Mouse (Mus musculus) cerebellum, adult 2 months (tissue): ENCODE results near the gene Rnase10. TPM values are rescaled to one million over a fixed set of nuclear protein-coding genes. Genes with fewer than 3 reads are reported as not detected.
"Not testable (repeated sequence)": the region's sequence is repeated elsewhere in the genome, so short reads cannot be mapped to it uniquely, and the experiment has no call there.

Experiments used
- DNase-seq, 2 experiments: peaks; one replicate each; pipeline ENCODE4 v3.0.0; 2021
- H3K27ac ChIP-seq: fragments of 200-500 bp; 2 replicates; pipeline ENCODE4 v1.5.1; 2012; ENCODE audit warnings: low read length, control low read depth, inconsistent platforms; ENCODE audit not compliant: insufficient read depth
- H3K27me3 ChIP-seq: fragments of 200-500 bp; 2 replicates; pipeline ENCODE4 v1.6.1; 2012; ENCODE audit warnings: inconsistent platforms, mild to moderate bottlenecking, low read length, moderate library complexity; ENCODE audit not compliant: control insufficient read depth, insufficient read depth
- H3K4me1 ChIP-seq: fragments of 200-500 bp; 2 replicates; pipeline ENCODE4 v1.6.1; 2011; ENCODE audit warnings: low read length; ENCODE audit not compliant: control insufficient read depth, insufficient read depth
- H3K4me3 ChIP-seq: fragments of 200-500 bp; replicated peaks from 2 replicates; pipeline ENCODE3; 2011; ENCODE audit warnings: mild to moderate bottlenecking, low read depth, low read length, control low read depth; ENCODE audit not compliant: insufficient read depth
- CTCF ChIP-seq: fragments of 200-500 bp; IDR thresholded peaks from 2 replicates; pipeline ENCODE4 v1.5.1; 2011; ENCODE audit warnings: low read depth, mild to moderate bottlenecking, control low read depth, low read length, moderate library complexity, borderline replicate concordance; ENCODE audit not compliant: insufficient read depth
- POLR2A ChIP-seq: fragments of 200-500 bp; IDR thresholded peaks from 2 replicates; pipeline ENCODE4 v1.6.1; 2011; ENCODE audit warnings: low read length, control low read depth, borderline replicate concordance; ENCODE audit not compliant: insufficient read depth
- WGBS: fragments of 180-500 bp; shearing (Covaris S2); methylation state at CpG from one replicate; pipeline ENCODE4 v1.1.7; 2018; 5-methylcytosine and 5-hydroxymethylcytosine counted together
- polyA plus RNA-seq: library from polyadenylated mRNA; depleted of rRNA; stranded (reverse); fragments of >200 nt; gene quantifications from 2 replicates; pipeline ENCODE4 v1.2.3, GENCODE M21; 2012; rRNA removed

Rnase10 gene
- polyA plus RNA-seq: not detected in 2 replicates

DNA sequence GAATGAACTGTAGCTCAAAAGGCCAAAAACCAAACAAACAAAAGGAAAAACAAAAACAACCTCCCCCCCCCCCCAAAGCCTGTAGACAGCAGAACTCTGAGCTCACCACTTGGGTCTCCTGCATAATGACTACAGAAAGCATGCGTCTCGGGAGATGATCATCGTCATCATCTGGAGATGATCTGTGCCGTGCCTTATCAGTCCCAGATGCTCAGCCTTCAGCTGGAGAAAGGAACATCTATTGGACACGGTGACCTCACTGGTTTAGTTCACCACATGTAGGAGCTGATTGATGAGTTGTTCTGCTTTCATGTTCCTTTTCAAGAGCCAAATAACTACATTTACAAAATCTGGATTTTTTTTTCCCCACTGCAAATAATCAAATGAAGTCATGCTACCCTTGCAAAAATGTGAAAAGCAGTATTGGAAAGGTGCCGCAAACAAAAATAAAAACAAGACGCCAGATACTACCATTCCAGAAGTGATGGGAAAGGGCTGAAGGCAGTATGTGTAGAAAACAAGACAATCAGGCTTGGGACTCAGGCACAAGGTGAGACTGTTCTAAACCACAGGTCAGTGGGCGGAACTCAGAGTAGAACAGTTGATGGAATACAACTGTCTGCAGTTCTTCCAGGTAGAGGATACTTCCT, at the start of gene Rnase10:
Rnase10 (plus strand) TSS at position 600 of the 650 bp plus-strand sequence.
- no peak for DNase-seq
- Histone ChIP-seq H3K27ac (no peak within 1 kb of the TSS), H3K27me3 (no peaks in the 10 kb centered on the region), H3K4me1 (no peaks in the 10 kb centered on the region), H3K4me3 (no peak within 1 kb of the TSS)
- WGBS: 89% methylated on average over 8 of the region's 8 CpGs
- TF ChIP-seq POLR2A (no peak), CTCF (no peak)

DNA sequence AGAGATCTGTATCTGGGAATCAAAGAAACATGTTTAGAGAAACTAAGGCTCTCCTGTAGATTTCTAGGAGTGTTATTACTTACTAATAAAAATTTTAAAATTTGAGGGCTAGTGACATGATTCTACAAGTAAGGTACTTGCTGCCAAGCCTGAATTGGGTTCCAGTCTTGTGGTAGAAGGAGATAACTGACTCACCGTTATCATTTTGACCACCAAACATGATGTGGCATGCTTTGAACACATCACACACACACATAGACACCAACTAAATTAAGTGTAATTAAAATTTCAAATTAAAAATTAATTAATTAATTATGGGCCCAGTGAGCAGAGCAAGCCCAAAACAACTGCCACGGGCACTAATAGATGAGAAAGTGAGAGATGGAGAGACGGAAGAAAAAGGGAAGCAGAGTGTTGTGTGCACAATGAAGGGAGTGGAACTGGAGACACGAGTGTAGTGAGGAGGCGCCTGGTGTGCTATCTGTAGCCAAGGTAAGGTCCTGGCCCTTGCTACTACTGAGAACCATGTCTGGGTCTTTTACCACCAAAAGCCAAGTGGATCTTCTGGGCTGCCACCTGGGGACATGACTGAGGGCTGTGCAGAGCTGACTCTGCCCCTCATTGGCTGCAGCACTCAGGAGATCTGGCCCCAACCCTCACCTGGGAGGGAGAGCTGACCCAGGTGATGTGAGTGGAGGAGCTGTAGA, 49.1 kb upstream of the Rnase10 start:
- not testable (repeated sequence) for H3K27me3 ChIP-seq, H3K4me1 ChIP-seq, H3K4me3 ChIP-seq, DNase-seq, H3K27ac ChIP-seq
- WGBS: 89% methylated on average over 5 of the region's 5 CpGs

- H3K27me3 ChIP-seq: no peaks in the 10 kb centered on the region
- WGBS: 66% methylated on average over 5 of the region's 5 CpGs
- TF ChIP-seq CTCF: no peak
- no peak for TF ChIP-seq POLR2A
- no peaks in the 10 kb centered on the region; the same call in 1 of the 2 replicates for H3K4me1 ChIP-seq
- H3K4me3 ChIP-seq: no peak overlapping the region
- no peak for DNase-seq
- no peak overlapping the region for H3K27ac ChIP-seq
Measured at GRCm38 (mm10) chr14:50968216-50968980, 39.2 kb upstream of the Rnase10 start.

DNA sequence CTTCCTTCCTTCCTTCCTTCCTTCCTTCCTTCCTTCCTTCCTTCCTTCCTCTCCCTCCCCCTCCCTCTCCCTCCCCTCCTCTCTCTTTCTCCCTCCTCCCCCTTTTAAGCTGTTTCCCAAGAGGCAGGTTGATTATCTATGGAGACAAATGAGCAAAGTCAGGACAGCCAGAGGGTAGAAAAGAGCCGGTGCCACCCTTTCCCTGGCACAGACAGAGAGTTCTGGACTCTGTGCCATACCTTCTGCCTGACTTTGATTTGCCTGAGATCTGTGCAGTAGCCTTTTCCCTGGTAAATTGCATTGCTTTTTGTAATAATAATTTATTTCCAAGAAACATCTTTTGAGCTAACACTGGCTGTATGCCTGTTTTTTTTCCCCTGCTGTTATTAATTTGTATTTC, 38.5 kb upstream of the Rnase10 start:
- Histone ChIP-seq H3K4me3 (no peak overlapping the region), H3K4me1 (no peaks in the 10 kb centered on the region; the same call in 1 of the 2 replicates), H3K27me3 (no peaks in the 10 kb centered on the region), H3K27ac (no peak overlapping the region)
- WGBS: 0% methylated on average over 1 of the region's 1 CpGs
- DNase-seq: peak in 1 of 2 experiments; percentile 3
- no peak for TF ChIP-seq POLR2A
- TF ChIP-seq CTCF: no peak

- TF ChIP-seq CTCF: no peak
- TF ChIP-seq POLR2A: no peak
- H3K27me3 ChIP-seq: no peaks in the 10 kb centered on the region
Measured at GRCm38 (mm10) chr14:50969558-50970544, 37.7 kb upstream of the Rnase10 start.

GRCm38 (mm10) chr14:50970822-50971221, 36.7 kb upstream of the Rnase10 start:
- WGBS: 92% methylated on average over 1 of the region's 1 CpGs
- TF ChIP-seq POLR2A (no peak), CTCF (no peak)
- no peaks in the 10 kb centered on the region for H3K27me3 ChIP-seq
- DNase-seq: no peak
- H3K4me1 ChIP-seq: no peaks in the 10 kb centered on the region; the same call in 1 of the 2 replicates
- H3K4me3 ChIP-seq: no peak overlapping the region
- H3K27ac ChIP-seq: no peak overlapping the region; the same call in 1 of the 2 replicates

More at GRCm38 (mm10) chr14:50969558-50970544, 37.7 kb upstream of the Rnase10 start:
- Histone ChIP-seq H3K4me3 (no peak overlapping the region), H3K4me1 (no peaks in the 10 kb centered on the region; the same call in 1 of the 2 replicates), H3K27ac (peak overlapping the region; percentile 47; the same call in 1 of the 2 replicates)
- DNase-seq: peak; percentile 29 to 51
- WGBS: 12% methylated on average over 12 of the region's 12 CpGs

GRCm38 (mm10) chr14:50973054-50973453, 34.5 kb upstream of the Rnase10 start:
- H3K27ac ChIP-seq, H3K4me3 ChIP-seq, DNase-seq, H3K27me3 ChIP-seq, H3K4me1 ChIP-seq: not testable (repeated sequence)
- 91% methylated on average over 5 of the region's 5 CpGs for WGBS
